Mouse (Mus musculus): Measurements from ENCODE around the gene Adamts16.
"Not testable (repeated sequence)": the region's sequence is repeated elsewhere in the genome, so short reads cannot be mapped to it uniquely, and the experiment has no call there.

The Adamts16 gene

DNA sequence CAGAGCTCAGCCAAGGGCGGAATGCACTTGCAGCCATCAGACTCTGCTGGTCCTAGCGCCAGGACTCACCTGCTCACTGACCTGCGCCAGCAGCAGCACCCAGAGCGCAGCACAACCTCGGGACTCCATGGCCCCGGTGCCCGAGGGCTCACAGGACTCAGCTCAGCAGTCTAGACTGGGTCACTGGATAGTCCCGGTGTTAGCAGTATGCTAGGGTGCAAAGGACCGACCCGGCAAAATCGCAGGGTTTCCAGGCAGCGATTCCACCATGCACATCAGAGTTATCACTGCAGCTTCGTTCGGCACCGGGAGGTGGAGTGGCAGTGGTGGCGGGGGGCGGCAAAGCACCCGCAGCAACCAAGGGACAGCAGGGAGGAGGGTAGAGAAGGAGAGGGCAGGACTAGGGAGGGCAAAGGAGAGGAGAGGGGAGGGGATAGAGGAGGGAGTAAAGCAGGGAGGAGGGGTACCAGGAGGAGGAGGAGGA, at the start of gene Adamts16:
TSS of gene Adamts16 (minus strand) at position 391 of the 484 bp plus-strand sequence.
- DNase-seq (ENCODE audit: low read depth): no peak

GRCm38 (mm10) chr13:70887136-70887535, 45.5 kb upstream of the Adamts16 start:
- DNase-seq (ENCODE audit: low read depth): no peak

- DNase-seq (ENCODE audit: low read depth): no peak
These were observed 43.4 kb upstream of the Adamts16 start for GRCm38 (mm10) chr13:70885006-70885405.

- DNase-seq (ENCODE audit: low read depth): no peak
These were observed 42.6 kb upstream of the Adamts16 start for GRCm38 (mm10) chr13:70883891-70884890.

- DNase-seq (ENCODE audit: low read depth): not testable (repeated sequence)
These were observed 38.4 kb upstream of the Adamts16 start for GRCm38 (mm10) chr13:70879971-70880370.

DNA sequence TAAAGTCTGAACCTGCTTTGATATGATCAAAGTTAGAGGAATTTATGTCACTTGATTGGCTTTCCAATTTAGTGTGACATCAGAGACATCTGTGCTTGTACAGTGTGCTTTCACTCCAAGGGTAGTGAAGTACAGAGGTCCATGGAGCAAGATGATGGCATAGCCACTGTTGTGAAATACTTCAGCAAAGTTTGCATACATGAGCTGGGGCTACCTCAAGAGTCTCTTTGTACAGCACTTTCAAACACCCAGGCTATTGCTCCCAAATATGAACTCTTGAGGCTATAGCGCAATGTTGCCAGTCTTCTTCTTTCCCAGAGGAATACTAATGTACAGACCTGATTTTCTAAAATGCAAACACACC, 35.9 kb upstream of the Adamts16 start:
- no peak for DNase-seq (ENCODE audit: low read depth)

DNA sequence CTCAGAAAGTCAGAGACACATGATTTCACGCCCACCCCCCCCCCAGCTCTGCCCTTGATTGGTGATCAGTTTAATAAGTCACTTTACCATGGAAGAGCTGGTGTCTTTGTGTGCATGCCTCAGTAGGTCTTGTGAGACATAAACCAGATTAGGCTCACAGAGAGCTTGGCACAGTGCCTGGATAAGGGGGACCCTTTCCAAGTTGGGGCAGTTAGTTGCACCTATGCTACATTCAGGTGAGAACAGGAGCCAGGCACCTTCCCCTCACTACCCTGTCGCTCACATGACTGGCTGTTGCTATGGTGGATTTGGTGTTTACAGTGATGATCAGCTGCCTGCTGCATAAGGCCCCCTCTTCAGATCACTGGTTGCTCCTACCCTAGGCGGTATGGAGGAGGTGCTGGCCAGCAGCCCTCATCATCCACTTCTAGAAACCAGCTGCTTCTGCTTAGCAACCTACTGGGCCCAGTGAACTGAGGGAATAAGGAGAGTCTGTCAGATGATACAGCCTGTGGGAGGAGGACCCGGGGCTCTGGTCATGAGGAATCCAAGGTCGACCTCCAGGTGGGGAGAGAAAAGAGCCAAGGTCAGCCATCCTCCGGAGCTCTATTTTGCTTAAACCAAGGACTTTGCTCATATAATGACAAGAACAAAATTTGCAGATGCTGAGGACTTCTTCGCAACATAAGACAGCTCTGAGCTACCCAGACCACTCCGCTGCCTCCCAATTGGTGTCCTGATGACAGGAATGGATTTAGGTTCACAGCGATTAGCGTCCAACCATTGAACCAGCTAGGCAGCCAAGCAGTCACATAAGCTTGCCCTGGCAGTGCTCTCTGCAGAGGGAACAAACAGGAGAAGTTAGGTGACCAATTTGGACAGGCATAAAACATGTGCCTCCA, 35.3 kb upstream of the Adamts16 start:
- DNase-seq (ENCODE audit: low read depth): no peak

DNA sequence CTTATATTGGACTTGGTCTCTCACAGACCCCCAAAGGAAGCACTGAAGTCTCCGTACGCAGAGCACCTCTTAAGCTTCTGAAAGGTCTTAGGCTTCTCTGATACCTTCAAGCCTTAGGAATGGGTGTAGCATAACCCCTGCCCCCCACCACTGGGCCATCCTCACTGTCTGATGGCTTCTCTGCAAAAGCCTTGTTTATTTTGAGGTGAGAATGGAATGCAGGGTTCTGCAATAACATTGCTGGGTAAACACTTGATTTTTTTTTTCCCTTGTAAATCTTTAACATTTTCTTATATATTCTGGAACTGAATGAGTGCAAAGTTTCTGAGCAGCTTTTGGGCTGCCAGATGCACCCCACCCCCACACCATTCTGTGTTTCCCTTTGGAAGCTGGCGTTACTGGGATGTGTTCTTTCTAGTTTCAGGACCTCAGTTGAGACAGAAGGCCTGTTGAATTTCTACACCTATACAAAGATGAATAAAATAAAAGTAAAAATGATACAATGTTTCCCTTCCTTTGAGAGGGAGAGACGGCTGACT, 33.9 kb upstream of the Adamts16 start:
- DNase-seq (ENCODE audit: low read depth): no peak

DNA sequence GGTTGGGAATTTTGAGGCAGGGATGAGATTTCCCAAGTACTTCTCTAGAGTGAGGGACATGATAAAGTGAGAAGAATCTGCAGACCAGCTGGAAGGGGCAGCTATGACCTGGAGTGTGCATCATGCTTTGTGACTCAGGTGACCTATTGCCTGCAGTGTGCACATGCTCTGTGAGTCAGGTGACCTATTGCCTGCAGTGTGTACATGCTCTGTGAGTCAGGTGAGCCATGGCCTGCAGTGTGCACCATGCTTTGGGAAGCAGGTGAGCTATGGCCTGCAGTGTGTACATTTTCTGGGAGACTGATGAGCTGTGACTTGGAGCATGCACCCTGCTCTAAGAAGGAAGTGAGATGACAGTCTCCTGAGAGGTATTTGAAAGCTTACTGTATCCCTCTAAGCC, 33.1 kb upstream of the Adamts16 start:
- no peak for DNase-seq (ENCODE audit: low read depth)

- not testable (repeated sequence) for DNase-seq (ENCODE audit: low read depth)
These were observed 32.2 kb upstream of the Adamts16 start for GRCm38 (mm10) chr13:70873851-70874250.

GRCm38 (mm10) chr13:70871049-70871448, 29.4 kb upstream of the Adamts16 start:
- no peak for DNase-seq (ENCODE audit: low read depth)

GRCm38 (mm10) chr13:70866971-70867625, 25.5 kb upstream of the Adamts16 start:
- DNase-seq (ENCODE audit: low read depth): no peak

DNA sequence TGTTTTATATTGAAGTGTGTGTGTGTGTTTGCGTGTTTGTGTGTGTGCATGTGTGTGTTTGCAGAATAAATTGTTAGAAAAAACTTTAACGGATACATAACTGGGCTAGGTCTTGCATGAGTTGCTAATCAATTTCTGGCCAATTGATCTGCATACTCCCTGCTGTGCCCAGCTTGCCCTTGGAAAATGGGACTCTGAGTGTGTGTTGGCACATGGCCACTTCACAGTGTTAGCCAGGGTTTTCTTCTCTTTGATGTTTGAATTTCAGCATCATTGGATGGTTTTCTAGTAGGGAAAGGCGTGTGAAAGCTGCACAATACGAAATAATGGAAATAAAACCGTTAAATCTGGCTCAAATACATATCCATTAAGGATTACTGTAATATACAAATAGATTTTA, 24.3 kb upstream of the Adamts16 start:
- DNase-seq (ENCODE audit: low read depth): no peak

GRCm38 (mm10) chr13:70862162-70862908, 20.7 kb upstream of the Adamts16 start:
- DNase-seq (ENCODE audit: low read depth): no peak

GRCm38 (mm10) chr13:70853601-70854000, 12.0 kb upstream of the Adamts16 start:
- no peak for DNase-seq (ENCODE audit: low read depth)

- DNase-seq (ENCODE audit: low read depth): peak; percentile 15
These were observed 5.3 kb upstream of the Adamts16 start for GRCm38 (mm10) chr13:70846933-70847332.

DNA sequence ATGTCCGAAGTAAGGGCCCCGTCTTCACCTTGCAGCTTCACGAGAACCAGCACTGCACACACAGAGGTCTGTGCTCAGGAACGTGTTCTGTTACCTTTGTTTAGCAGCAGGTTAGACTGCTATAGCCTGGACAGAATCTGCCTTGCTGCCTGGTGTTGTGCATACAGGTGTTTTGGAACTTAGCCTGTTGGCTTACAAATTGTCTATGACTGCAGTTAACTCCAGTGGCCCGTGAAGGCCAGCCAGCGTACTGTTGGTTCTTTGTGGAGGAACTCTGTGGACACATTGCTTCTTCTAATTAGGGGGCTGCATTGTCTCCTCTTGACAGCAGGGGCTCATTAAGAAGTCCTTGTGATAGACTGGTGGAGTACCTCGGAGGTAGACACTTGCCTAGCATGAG, 3.9 kb upstream of the Adamts16 start:
- no peak for DNase-seq (ENCODE audit: low read depth)

DNA sequence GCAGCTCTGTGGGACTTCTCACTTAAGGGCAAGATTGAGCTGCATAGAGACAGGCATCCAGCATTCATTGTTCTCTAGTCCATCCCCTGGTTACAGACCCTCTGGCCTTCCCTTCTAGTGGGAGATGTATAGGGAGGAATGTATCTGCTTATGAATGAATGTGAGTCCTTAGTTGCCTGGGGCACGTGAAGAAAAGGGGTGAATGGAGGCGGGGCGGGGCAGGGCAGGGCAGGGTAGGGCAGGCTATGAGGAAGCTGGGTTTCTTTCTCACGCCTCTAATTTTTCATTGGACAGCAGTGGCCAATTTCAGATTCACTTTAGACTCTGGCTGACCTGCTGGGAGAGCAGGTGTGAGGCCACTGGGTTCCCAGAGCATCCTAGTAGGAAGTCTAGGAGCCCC, 515 bp upstream of the Adamts16 start:
- no peak for DNase-seq (ENCODE audit: low read depth)

DNA sequence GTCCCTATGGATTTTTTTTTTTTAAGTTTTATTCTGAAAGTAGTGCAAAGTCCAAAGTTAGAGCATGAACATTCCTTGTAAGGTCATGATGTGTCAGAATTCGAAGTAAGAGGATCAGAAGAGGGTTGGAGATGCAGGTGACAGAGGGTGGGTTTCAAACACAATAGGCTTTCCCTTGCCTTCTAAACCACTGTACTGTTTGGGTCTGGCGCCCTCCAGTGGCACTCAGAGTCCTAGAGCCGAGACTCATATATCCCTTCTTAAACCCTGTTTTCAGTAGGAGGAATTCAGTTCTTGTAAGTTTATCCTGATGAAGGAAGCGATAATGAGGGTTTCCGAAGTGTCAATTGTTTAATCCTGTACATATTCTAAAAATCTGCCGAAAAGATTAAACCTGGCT, 1.4 kb downstream of the Adamts16 start:
- DNase-seq (ENCODE audit: low read depth): peak; percentile 51

DNA sequence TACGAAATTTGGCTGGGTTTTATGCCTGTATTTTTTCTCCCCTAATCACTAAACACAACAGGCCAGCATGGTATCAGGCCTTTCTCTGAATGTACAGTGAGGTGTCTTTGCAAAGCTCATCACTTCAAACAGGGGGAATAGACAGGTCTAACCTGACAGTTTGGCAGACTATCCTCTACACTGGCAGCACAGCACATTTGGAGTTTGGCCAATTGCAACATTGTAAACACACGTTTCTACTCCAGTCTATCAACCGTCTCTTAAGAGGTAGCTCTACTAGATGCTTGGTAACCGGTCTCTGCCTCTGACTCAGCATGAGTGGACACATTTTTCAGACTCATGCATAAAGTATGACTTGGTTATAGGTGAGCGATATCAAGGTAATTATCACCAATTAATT, 4.0 kb downstream of the Adamts16 start:
- DNase-seq (ENCODE audit: low read depth): no peak

GRCm38 (mm10) chr13:70836246-70836645, 5.4 kb downstream of the Adamts16 start:
- no peak for DNase-seq (ENCODE audit: low read depth)

All from 416B (cell line).